Mouse (Mus musculus) granulocyte monocyte progenitor cell, adult 5-6 weeks (primary cell): Measurements from ENCODE around the gene Zfp119a. TPM values are rescaled to one million over a fixed set of nuclear protein-coding genes. Genes with fewer than 3 reads are reported as not detected.
"Not testable (repeated sequence)": the region's sequence is repeated elsewhere in the genome, so short reads cannot be mapped to it uniquely, and the experiment has no call there.

Experiments
- ATAC-seq: replicated peaks from 2 replicates; pipeline ENCODE4 v1.8.0; 2016; ENCODE audit warnings: mild to moderate bottlenecking, moderate TSS enrichment, inconsistent platforms; ENCODE audit not compliant: poor library complexity, severe bottlenecking
- total RNA-seq, 2 experiments: library from RNA; stranded (forward) in 1 of 2; stranded (reverse) in 1 of 2; fragments of 200-712, 200-1000 nt in 1 of 2; fragments of >200 nt in 1 of 2; fragmentation: Nextera tagmentation in 1 of 2; gene quantifications; 2 replicates each; pipeline ENCODE4 v1.2.3; 2014 to 2017

Zfp119a gene
- total RNA-seq (2014; fragmentation: Nextera tagmentation) (11.4 and 11.6 TPM in 2 replicates), total RNA-seq (2017) (3.5 and 5.8 TPM in 2 replicates)

DNA sequence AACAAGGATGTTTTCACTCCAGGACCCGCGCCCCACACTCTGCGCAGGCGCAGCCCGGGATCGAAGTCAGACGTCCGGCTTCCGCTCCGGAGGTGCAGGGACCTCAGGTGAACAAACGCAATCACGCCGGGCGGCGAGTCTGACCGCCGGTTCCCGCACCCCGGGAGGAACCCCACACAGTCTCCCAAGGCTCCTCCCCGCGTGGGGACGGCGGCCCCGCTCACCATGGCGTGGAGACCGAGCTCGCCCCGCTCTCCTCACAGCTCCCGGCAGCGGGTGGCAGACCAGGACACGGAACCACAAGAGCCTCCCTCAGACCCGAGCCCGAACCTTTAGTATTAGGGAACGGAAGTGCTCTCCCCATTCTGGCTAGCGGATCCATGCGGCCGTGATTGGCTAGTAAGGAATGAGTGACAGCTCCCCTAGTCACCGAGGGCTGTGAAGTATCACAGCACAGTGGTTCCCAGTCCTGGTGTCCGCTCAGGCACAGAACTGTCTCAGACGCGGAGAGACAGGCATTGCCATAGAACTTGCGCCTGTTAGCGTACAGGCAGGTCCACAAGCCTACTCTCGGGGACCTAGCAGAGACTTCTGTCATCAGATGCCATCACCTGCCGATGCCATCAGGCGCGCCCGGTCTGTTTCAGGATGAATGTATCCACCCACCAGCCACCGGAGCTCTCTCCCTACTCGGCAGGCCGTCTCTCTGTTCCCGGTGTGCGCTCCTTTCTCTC is at the start of gene Zfp119a:
Gene Zfp119a (minus strand): TSS at position 295 of the 734 bp plus-strand sequence.
- peak; percentile 95 for ATAC-seq

DNA sequence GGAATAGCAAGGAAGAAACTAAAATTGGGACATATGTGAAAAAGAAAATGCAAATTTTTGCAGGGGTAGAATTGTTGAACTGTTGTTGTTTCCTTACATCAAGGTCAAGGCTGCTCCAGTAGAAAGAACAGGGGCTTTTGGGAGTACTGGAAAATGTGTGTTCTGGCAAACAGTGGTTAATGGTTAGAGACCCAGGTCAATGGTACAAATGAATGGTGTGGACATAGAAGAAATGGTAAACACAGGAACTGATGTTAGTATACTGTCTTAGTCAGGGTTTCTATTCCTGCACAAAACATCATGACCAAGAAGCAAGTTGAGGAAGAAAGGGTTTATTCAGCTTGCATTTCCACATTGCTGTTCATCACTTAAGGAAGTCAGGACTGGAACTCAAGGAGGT is 27.9 kb upstream of the Zfp119a start:
- no peak for ATAC-seq

DNA sequence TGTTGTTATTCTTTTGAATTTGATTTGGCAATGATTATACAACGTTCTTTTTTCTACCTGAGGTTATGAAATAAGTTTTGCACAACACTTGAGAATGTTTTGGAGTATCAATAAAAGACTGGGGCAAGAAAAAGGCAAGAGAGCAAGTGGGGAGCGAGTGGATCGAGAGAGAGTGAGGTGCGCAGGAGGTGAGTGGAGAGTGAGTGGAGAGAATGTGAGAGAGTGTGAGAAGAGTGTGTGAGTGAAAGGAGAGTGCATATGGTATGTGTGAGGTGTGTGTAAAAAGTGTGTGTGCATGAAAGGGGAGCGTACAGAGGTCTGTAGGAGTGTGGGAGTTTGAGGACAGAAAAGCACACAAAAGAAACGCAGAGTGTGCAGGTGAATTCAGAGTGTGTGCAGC is 25.4 kb upstream of the Zfp119a start:
- ATAC-seq: no peak

DNA sequence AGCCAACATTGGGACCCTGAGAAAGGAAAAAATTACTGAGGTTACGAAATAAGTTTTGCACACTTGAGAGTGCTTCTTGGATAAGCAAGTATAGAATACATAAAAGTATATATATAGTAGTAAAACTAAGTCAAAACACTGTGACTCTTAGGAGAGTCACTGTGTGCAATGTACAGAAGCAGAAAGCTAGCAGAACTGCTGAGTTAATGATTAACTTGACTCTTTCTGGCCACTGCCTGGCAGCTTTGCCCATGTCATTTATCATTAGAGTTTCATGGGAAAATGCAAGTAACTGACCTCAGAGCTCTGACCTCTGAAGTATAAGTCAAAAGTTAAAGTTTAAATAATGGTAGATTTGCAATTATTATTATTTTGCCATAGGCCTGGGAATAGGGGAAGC is 25.0 kb upstream of the Zfp119a start:
- ATAC-seq: no peak

DNA sequence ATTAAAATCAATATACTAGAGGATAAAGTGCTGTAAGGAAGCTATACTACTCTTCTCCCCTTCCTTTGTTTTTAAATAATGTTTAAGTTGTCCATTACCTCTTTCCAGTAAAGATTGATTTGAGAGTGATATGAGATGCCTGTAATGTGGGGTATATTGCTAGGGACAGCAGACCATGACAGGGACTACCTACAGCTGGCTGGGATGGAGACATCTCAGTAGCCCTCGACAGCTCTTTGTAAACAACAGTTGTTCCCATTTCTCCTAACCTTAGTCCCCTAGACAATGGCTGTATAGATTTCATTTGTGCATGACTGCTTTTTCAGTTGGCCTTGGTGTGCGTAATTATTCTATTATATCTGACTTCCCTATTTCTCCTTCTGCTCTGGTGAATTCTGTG is 24.4 kb upstream of the Zfp119a start:
- ATAC-seq: no peak

DNA sequence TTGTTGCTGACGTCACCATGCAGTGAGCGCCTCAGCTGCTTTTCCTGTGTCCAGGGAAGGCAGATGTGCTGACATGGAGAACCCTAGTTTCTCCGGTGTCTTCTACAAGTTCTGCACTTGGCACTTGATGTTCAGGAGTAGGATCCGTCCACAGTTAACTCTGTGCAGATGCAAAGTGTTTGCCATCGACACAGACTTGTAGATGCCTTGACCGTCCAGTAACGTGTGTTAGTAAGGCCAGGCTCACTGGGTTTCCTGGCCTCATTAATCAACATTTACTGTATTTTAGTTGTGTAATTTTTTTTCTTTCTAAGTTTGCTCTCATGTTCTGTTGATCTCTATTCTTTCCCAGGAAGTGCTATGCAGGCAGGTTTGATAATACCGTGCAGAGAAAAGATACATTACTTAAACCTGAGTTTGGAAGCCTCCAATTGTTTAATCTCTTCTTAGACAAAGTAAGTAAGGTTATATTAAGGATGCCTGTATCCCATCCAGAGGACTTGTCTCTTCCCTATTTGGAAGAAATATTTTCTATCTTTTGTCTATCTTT is 13.8 kb upstream of the Zfp119a start:
- not testable (repeated sequence) for ATAC-seq

DNA sequence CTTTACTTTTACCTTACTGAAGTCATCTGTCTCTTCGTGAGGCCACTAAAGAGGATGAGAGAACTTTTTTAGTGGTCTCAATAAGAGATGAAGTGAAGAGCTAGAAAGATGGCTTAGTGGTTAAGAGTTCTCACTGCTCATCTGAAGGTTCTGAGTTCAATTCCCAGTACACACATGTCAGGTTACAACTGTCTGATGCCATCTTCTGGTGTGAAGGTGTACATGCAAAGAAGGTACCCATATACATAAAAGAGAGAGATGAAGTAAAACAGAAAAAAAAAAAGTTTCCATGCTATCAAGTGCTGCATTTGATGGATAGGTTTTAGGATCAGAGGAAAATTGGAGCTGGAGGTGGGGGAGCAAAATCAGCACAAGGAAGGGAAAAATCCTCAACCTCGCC is 6.2 kb upstream of the Zfp119a start:
- peak; percentile 53 for ATAC-seq

DNA sequence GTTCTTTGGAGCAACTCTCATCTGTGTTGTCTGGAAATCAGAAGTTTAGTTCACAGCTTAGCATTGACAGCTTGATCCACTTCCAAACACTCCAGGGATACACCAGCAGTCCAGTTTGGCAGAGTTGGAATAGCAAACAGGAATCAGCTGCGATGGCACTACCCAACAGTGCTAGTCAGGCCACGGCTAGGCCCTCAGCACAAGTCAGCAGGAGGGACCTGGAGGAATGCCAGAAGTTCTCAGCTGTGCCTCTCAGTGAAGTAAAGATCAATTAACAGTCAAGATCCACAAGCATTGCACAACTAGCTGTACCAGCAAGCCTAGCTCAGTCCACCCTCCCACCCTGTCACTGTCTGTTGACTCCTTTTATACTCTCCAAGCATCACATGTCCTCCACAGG is 4.9 kb upstream of the Zfp119a start:
- no peak for ATAC-seq

DNA sequence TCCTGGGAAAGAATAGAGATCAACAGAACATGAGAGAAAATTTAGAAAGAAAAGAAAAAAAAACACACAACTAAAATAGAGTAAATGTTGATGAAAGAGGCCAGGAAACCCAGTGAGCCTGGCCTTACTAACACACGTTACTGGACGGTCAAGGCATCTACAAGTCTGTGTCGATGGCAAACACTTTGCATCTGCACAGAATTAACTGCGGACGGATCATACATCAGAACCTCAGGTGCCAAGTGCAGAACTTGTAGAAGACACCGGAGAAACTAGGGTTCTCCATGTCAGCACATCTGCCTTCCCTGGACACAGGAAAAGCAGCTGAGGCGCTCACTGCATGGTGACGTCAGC is 471 bp downstream of the Zfp119a start:
- ATAC-seq: not testable (repeated sequence)

DNA sequence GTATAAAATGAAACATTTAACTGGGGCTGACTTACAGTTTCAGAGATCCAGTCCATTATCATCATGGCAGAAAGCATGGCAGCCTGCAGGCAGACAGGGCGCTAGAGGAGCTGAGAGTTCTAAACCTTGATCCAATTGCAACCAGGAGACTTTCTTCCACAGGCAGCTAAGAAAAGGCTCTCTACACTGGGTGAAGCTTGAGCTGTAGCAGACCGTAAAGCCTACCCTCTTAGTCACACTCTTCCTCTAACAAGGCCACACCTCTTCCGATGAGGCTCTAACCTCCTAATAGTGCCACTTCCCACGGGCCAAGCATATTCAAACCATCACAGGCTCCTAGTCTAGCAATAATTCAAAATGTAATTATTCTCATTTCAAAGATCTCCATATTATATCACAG is 1.5 kb downstream of the Zfp119a start:
- ATAC-seq: no peak

DNA sequence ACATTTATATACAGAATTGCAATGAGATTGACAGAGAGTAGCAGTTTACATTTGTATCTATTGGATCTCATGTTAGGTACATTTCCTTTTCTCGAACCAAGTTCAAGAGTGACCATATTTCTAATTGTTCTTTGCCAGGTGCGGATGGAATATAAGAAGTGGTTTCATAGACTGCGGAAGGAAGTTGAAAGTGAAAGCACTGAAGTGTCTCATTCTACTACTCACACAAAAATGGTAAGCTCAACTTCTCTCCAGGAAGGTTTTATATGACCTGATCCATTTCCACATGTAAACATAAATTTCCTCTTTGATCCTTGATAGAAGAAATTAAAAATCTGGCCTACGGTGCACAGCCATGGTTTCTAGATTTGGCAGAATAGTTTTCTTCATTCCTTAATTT is 35.7 kb downstream of the Zfp119a start:
- no peak for ATAC-seq

DNA sequence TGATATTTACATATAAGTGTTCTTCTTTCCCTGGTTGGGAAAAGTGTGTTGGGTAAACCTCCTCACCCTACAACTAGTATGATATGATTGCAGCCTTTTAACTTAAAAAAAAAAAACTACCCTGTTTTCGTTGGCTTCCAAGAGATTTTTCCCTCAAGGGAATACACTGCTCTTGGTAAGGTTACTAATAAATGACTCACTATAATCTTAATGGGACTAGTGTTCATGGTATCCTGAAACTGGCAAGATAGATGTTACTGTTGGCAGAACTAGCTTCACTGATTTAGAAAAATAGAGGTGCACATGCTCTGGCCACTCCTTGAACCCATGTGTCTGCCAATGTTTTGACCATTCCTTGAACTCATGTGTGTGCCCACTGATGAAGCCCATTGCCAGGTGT is 57.2 kb downstream of the Zfp119a start:
- ATAC-seq: no peak

DNA sequence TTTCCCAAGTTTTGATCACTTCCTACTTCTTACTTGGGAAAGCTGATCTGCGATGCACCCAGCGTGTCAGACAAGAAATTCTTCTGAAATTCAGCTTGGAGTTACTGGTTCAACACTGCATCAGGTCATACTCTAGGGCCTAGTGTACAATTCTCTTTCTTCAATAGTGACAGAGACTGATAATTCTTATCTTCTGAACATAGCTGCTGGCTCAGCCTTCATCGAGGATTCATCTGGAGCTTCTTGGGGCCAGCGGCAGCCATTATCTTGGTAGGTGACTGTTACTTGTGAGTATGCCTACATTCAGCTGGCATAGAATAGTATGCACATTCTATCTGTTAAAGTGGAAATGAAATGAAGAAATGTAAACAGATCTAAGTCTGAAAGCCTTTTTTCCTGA is 61.9 kb downstream of the Zfp119a start:
- no peak for ATAC-seq

Other genes with a start within 250 kb of the Zfp119a start
- gene Pot1b, start 166.3 kb downstream of the Zfp119a start, total RNA-seq (2014; fragmentation: Nextera tagmentation): 24.6 and 32.1 TPM in 2 replicates
- 20.7 and 35.2 TPM in 2 replicates for gene Pot1b, start 166.3 kb downstream of the Zfp119a start, total RNA-seq (2017)
- gene Adgre4, start 128.9 kb downstream of the Zfp119a start, total RNA-seq (2014; fragmentation: Nextera tagmentation): not detected in 2 replicates
- gene Adgre4, start 128.9 kb downstream of the Zfp119a start, total RNA-seq (2017): 0.10 and 0.69 TPM in 2 replicates
- 11.0 and 15.7 TPM in 2 replicates for gene Zfp959, start 13.2 kb upstream of the Zfp119a start, total RNA-seq (2014; fragmentation: Nextera tagmentation)
- 13.2 and 15.8 TPM in 2 replicates for gene Zfp959, start 13.2 kb upstream of the Zfp119a start, total RNA-seq (2017)
- 2.1 and 5.4 TPM in 2 replicates for gene Zfp119b, start 70.6 kb upstream of the Zfp119a start, total RNA-seq (2014; fragmentation: Nextera tagmentation)
- 4.8 and 6.8 TPM in 2 replicates for gene Zfp119b, start 70.6 kb upstream of the Zfp119a start, total RNA-seq (2017)
- gene Ebi3, start 73.7 kb upstream of the Zfp119a start, total RNA-seq (2014; fragmentation: Nextera tagmentation): 16.8 and 36.8 TPM in 2 replicates
- 10.9 and 12.6 TPM in 2 replicates for gene Ebi3, start 73.7 kb upstream of the Zfp119a start, total RNA-seq (2017)
- 15.1 and 15.4 TPM in 2 replicates for gene Yju2, start 80.2 kb upstream of the Zfp119a start, total RNA-seq (2014; fragmentation: Nextera tagmentation)
- gene Yju2, start 80.2 kb upstream of the Zfp119a start, total RNA-seq (2017): 17.2 and 30.9 TPM in 2 replicates
- 1.6 TPM in 1 of 2 replicates, not detected in the other for gene Shd, start 91.5 kb upstream of the Zfp119a start, total RNA-seq (2014; fragmentation: Nextera tagmentation)
- not detected in 2 replicates for gene Shd, start 91.5 kb upstream of the Zfp119a start, total RNA-seq (2017)
- not detected in 2 replicates for gene Fsd1, start 107.6 kb upstream of the Zfp119a start, total RNA-seq (2014; fragmentation: Nextera tagmentation)
- not detected in 2 replicates for gene Fsd1, start 107.6 kb upstream of the Zfp119a start, total RNA-seq (2017)
- gene Stap2, start 126.7 kb upstream of the Zfp119a start, total RNA-seq (2014; fragmentation: Nextera tagmentation): not detected in 2 replicates
- 0.36 TPM in 1 of 2 replicates, not detected in the other for gene Stap2, start 126.7 kb upstream of the Zfp119a start, total RNA-seq (2017)
- 22.0 and 30.8 TPM in 2 replicates for gene Mpnd, start 126.8 kb upstream of the Zfp119a start, total RNA-seq (2014; fragmentation: Nextera tagmentation)
- gene Mpnd, start 126.8 kb upstream of the Zfp119a start, total RNA-seq (2017): 45.8 and 62.2 TPM in 2 replicates
- 23.8 and 29.4 TPM in 2 replicates for gene Sh3gl1, start 157.7 kb upstream of the Zfp119a start, total RNA-seq (2014; fragmentation: Nextera tagmentation)
- gene Sh3gl1, start 157.7 kb upstream of the Zfp119a start, total RNA-seq (2017): 23.0 and 25.3 TPM in 2 replicates
- gene Chaf1a, start 161.5 kb upstream of the Zfp119a start, total RNA-seq (2014; fragmentation: Nextera tagmentation): 36.0 and 39.4 TPM in 2 replicates
- gene Chaf1a, start 161.5 kb upstream of the Zfp119a start, total RNA-seq (2017): 32.1 and 36.0 TPM in 2 replicates
- gene Ubxn6, start 196.1 kb upstream of the Zfp119a start, total RNA-seq (2014; fragmentation: Nextera tagmentation): 15.2 and 21.3 TPM in 2 replicates
- 26.1 and 26.7 TPM in 2 replicates for gene Ubxn6, start 196.1 kb upstream of the Zfp119a start, total RNA-seq (2017)
- 70.7 and 83.3 TPM in 2 replicates for gene Hdgfl2, start 200.7 kb upstream of the Zfp119a start, total RNA-seq (2014; fragmentation: Nextera tagmentation)
- gene Hdgfl2, start 200.7 kb upstream of the Zfp119a start, total RNA-seq (2017): 65.1 and 77.6 TPM in 2 replicates
- not detected in 2 replicates for gene Plin4, start 230.9 kb upstream of the Zfp119a start, total RNA-seq (2014; fragmentation: Nextera tagmentation)
- gene Plin4, start 230.9 kb upstream of the Zfp119a start, total RNA-seq (2017): not detected in 2 replicates
- gene Plin5, start 238.7 kb upstream of the Zfp119a start, total RNA-seq (2014; fragmentation: Nextera tagmentation): not detected in 2 replicates
- 0.09 TPM in 1 of 2 replicates, not detected in the other for gene Plin5, start 238.7 kb upstream of the Zfp119a start, total RNA-seq (2017)
- gene Lrg1, start 243.1 kb upstream of the Zfp119a start, total RNA-seq (2014; fragmentation: Nextera tagmentation): 0.45 and 0.96 TPM in 2 replicates
- gene Lrg1, start 243.1 kb upstream of the Zfp119a start, total RNA-seq (2017): 0.69 and 2.6 TPM in 2 replicates